Mouse (Mus musculus): ENCODE measurements around the gene Cd68.
"Not testable (repeated sequence)": the region's sequence is repeated elsewhere in the genome, so short reads cannot be mapped to it uniquely, and the experiment has no call there.

Gene Cd68

DNA sequence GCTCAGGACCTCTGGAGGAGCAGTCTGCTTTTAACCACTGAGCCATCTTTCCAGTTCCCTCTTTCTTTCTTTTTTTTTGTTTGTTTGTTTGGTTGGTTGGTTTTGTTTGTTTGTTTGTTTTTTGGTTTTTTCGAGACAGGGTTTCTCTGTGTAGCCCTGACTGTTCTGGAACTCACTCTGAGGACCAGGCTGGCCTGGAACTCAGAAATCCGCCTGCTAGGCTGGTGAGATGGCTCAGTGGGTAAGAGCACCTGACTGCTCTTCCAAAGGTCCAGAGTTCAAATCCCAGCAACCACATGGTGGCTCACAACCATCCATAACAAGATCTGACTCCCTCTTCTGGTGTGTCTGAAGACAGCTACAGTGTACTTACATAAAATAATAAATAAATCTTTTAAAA is 41.6 kb downstream of the Cd68 start:
- DNase-seq (ENCODE audit: low read depth), result not testable (repeated sequence)

DNA sequence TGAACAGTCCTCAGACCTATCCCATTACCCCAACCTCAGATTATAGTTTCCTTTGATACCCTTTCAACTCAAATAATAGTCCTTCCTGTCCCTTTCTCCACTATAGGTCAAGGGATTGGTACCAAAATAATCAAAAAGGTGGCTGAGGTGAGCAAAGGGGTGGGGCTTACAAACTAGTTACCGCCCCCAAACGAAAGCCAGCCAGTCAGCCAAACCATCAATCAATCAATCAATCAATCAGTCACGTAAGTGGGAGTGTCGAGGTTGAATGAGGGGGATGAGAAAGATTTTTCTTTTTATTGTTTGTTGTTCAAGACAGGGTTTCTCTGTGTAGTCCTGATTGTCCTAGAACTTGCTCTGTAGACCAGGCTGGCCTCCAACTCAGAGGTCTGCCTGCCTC is 42.9 kb downstream of the Cd68 start:
- DNase-seq (ENCODE audit: low read depth), result no peak

DNA sequence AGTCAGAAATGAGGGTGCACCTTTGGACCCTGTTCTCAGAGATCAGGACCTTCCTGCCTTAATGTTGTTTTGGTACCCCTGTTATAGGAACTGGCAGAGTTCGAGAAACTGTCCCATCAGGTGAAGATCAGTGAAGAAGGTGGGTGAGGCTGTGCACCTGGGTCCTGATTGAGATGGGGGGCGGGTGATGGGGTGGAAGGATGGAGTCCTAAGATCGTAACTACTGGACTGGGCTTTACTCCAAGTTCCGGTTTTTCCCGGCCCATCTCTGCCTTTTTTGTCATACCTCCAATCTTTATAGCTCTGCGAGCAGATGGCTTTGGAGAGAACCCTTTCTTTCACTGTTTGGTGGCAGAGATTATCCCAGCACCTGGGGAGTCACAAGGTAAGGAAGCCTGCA is 43.5 kb downstream of the Cd68 start:
- no peak for DNase-seq (ENCODE audit: low read depth)

DNA sequence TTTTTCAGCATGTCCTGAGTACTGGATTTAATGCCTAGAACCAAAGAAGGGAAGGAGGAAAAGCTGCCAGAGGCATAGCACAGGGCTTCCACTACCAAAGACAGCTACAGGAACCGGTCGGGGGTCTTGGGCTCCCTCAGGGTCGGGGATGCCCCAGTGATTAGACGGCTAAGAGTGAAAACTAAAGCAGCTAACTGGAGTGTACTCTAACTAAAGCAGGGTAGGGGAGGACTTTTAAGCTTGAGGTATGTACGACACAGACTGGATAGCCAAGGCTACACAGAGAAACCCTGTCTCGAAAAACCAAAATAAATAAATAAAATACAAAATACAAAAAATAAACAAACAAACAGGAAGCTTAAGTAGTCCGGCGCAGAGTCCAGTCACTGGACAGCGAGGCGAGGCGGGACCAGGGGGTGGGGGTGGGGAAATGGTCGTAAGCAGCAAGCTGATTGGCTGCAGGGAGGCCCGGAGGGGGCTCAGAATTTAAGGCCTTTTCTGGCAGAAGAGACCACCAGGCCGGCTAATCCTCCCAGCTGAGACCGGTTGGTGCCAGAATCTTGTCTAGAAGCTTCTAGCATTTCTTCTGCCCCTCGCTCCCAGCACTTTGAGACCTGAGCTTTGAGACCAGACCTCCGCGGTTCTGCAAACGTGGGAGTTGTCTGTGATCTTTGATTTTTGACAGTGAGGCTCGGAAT is 44.2 kb downstream of the Cd68 start, which contains the start of gene Sat2:
TSS of gene Sat2 (plus strand) at position 454 of the 698 bp plus-strand sequence.
- DNase-seq (ENCODE audit: low read depth), result no peak

DNA sequence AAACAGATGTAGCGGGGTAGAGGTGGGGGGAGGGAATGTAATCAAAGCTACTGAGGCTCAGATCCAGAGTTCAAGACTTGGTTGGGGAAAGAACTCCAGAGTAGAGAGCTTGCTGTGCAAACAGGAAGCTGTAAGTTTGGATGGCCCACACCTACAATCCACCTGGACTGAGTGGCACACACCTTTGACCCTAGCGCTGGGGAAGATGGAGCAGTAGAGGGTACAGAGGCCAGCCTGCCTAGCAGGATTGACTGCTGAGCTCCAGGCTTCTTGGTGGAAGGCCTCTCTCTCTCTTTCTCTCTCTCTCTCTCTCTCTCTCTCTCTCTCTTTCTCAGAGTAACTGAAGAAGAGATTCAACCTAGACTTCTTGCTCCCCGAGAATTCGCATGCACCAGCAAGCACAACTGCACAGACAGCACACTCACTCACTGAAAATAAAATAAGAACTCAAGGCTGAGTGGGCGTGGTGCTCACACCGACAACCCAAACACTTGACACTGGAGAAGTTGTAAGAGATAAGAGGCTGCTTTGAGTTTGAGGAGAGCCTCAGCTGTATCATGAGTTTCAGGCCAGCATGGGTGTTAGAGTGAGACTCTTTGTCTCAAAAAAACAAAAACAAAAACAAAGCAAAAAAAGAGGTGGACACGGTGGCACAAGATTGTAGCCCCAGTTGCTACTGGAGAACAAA is 45.4 kb downstream of the Cd68 start:
- DNase-seq (ENCODE audit: low read depth), result no peak

DNA sequence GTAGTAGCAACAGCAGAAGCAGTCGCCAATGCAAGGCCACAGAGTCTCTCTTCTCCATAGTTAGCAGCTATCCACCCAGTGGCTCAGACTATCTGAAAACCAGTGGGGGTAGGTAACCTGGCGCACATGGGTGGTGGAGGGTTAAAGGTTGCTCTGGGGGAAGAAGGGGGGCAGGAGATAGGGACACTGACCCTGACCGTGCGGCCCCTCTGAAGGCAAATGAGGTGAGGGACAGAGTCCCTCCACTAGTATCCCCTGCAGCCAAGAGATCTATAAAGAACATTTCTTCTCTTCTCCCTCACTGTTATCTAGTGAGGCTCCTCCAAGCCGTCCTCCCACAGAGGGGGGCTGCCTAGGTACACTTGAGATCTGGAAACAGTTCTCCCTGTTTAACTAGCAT is 48.1 kb downstream of the Cd68 start, which contains the start of gene Shbg:
TSS of gene Shbg (minus strand) at position 101 of the 400 bp plus-strand sequence.
- DNase-seq (ENCODE audit: low read depth), result no peak

DNA sequence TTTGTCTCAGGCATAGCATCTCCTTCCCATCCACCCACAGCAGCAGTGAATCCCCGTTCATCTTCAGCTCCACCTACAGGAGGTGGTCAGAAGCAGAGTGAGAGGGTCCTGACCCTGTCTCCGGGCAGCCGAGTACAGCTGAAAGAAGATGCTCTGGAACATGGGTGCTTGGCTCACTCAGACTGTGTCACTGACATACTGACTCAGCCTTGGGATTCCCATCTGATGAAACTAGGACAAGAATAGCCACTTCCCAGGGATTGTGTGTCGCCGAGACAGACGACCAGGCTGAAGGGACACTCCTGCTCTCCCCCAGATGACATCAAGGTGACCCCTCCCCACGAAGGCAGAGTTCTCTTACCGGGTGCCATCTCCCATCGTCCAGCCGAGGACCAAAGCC is 49.2 kb downstream of the Cd68 start:
- no peak for DNase-seq (ENCODE audit: low read depth)

DNA sequence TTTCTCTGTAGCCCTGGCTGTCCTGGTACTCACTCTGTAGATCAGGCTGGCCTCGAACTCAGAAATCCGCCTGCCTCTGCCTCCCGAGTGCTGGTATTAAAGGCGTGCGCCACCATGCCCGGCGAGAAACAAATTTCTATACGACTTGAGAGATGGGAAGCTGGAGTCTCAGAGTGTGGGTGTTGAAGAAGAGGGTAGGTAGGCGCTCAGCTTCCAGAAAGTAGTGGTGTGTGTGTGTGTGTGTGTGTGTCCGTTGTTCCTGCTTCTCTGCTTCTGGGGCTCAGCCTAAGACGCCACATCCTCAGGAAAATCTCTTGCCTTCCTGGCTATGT is 51.7 kb downstream of the Cd68 start:
- DNase-seq (ENCODE audit: low read depth), result not testable (repeated sequence)

Measured in induced T-regulatory cell, adult 2 months (primary cell).